ENCODE assay signal across 18 mouse cellular contexts in genomic region chr11:18988637-18989263, GRCm38 (mm10). TPM values are rescaled to one million over a fixed set of nuclear protein-coding genes. Genes with fewer than 3 reads are reported as not detected.
DNase-seq lines count a peak whose midpoint lies in the region; ATAC-seq and TF ChIP-seq lines count a peak whose summit lies in the region.
"Had no signal": no experiment of that assay in that cellular context is flagged by ENCODE, and none has a peak within 500 bp of the region (broad histone marks: within the 10 kb centered on the region; RNA-seq: fewer than 3 reads in every experiment).

No protein-coding gene starts in this region.

- no peak for TF ChIP-seq EP300 in stomach, postnatal 0 days (optimal IDR thresholded peaks at IDR 0.05)

- DNase-seq in heart, adult 18-20 months = peak; percentile 60 to 65
- DNase-seq in neural tube, embryonic 10.5 days (ENCODE audit: extremely low spot score, low spot score) = no peak
- peak; percentile 33 for DNase-seq in heart, embryonic 10.5 days (ENCODE audit: low spot score)
- no peak for DNase-seq in stomach, postnatal 0 days (ENCODE audit: low spot score)
- DNase-seq in frontal cortex, adult 2 months (ENCODE audit: extremely low spot score in 1 of 2, low spot score in 1 of 2) = no peak
- DNase-seq in kidney, postnatal 14 days = no peak
- DNase-seq: adrenal gland, postnatal 10 days; kidney, postnatal 25 days; layer of hippocampus, postnatal 36 days; liver, embryonic 13.5 days; lung, postnatal 36 days; thymus, postnatal 36 days had no signal

- H3K4me2 ChIP-seq in heart, embryonic 11.5 days = no peak overlapping the region
- H3K4me2 ChIP-seq in neural tube, embryonic 13.5 days = no peak overlapping the region
- no peak overlapping the region for H3K4me2 ChIP-seq in stomach, postnatal 0 days (replicated peaks; ENCODE audit: low read depth)
- H3K4me2 ChIP-seq: liver, embryonic 13.5 days had no signal

- no peaks in the 10 kb centered on the region for H3K27me3 ChIP-seq in heart, embryonic 11.5 days (ENCODE audit: control insufficient read depth, insufficient read depth, low read length)
- no peaks in the 10 kb centered on the region for H3K27me3 ChIP-seq in neural tube, embryonic 13.5 days
- no peaks in the 10 kb centered on the region for H3K27me3 ChIP-seq in heart, embryonic 10.5 days (ENCODE audit: insufficient read depth, poor library complexity, severe bottlenecking)
- no peaks in the 10 kb centered on the region for H3K27me3 ChIP-seq in stomach, postnatal 0 days (ENCODE audit: control insufficient read depth, insufficient read depth, low read length)
- H3K27me3 ChIP-seq: liver, embryonic 13.5 days; midbrain, embryonic 13.5 days had no signal

- TF ChIP-seq CTCF in stomach, postnatal 0 days (IDR thresholded peaks at IDR 0.05; ENCODE audit: low read depth) = no peak

- H3K4me1 ChIP-seq in heart, embryonic 11.5 days (ENCODE audit: control insufficient read depth, insufficient read depth, low read length) = peaks cover 34% of the 10 kb centered on the region
- peaks cover 68% of the 10 kb centered on the region for H3K4me1 ChIP-seq in neural tube, embryonic 13.5 days (replicated peaks)
- H3K4me1 ChIP-seq in heart, embryonic 10.5 days = peaks cover 28% of the 10 kb centered on the region; the same call in 1 of the 2 replicates
- no peaks in the 10 kb centered on the region for H3K4me1 ChIP-seq in stomach, postnatal 0 days (replicated peaks; ENCODE audit: control insufficient read depth, insufficient read depth)
- H3K4me1 ChIP-seq: liver, embryonic 13.5 days had no signal

- WGBS in heart, embryonic 11.5 days (ENCODE audit: insufficient replicate concordance) = 58% methylated on average over 4 of the region's 4 CpGs
- WGBS in neural tube, embryonic 13.5 days = 46% methylated on average over 4 of the region's 4 CpGs
- 66% methylated on average over 4 of the region's 4 CpGs for WGBS in heart, embryonic 10.5 days
- WGBS in stomach, postnatal 0 days = 34% methylated on average over 4 of the region's 4 CpGs

- no peaks in the 10 kb centered on the region for H3K9me3 ChIP-seq in heart, embryonic 11.5 days (replicated peaks; ENCODE audit: control insufficient read depth, low read length)
- H3K9me3 ChIP-seq in neural tube, embryonic 13.5 days = no peaks in the 10 kb centered on the region
- no peaks in the 10 kb centered on the region for H3K9me3 ChIP-seq in heart, embryonic 10.5 days
- no peaks in the 10 kb centered on the region for H3K9me3 ChIP-seq in stomach, postnatal 0 days (ENCODE audit: control insufficient read depth, low read length)
- H3K9me3 ChIP-seq: limb, embryonic 10.5 days; liver, embryonic 13.5 days; midbrain, embryonic 13.5 days had no signal

- H3K4me3 ChIP-seq in heart, embryonic 11.5 days (ENCODE audit: low read depth, low read length) = no peak overlapping the region
- no peak overlapping the region for H3K4me3 ChIP-seq in neural tube, embryonic 13.5 days
- no peak overlapping the region for H3K4me3 ChIP-seq in heart, embryonic 10.5 days
- no peak overlapping the region for H3K4me3 ChIP-seq in stomach, postnatal 0 days (ENCODE audit: low read depth, low read length)
- H3K4me3 ChIP-seq: erythroblast, embryonic 14.5 days; limb, embryonic 10.5 days; liver, embryonic 13.5 days; midbrain, embryonic 13.5 days had no signal

- H3K36me3 ChIP-seq in heart, embryonic 11.5 days (ENCODE audit: control insufficient read depth, insufficient read depth, low read length) = peaks cover 22% of the 10 kb centered on the region
- H3K36me3 ChIP-seq in neural tube, embryonic 13.5 days = peaks cover 66% of the 10 kb centered on the region
- H3K36me3 ChIP-seq in heart, embryonic 10.5 days = peaks cover 89% of the 10 kb centered on the region
- peaks cover 21% of the 10 kb centered on the region for H3K36me3 ChIP-seq in stomach, postnatal 0 days (ENCODE audit: control insufficient read depth, insufficient read depth, low read length)

- H3K9ac ChIP-seq in heart, embryonic 11.5 days (ENCODE audit: low read depth, low read length) = no peak overlapping the region
- H3K9ac ChIP-seq in neural tube, embryonic 13.5 days = no peak overlapping the region
- no peak overlapping the region for H3K9ac ChIP-seq in stomach, postnatal 0 days (ENCODE audit: low read length)
- H3K9ac ChIP-seq: liver, embryonic 13.5 days; midbrain, embryonic 13.5 days had no signal

- ATAC-seq in heart, embryonic 11.5 days (replicated peaks; ENCODE audit: insufficient number of reproducible peaks, low FRiP score, low TSS enrichment) = no peak
- no peak for ATAC-seq in neural tube, embryonic 13.5 days (ENCODE audit: low read depth)
- ATAC-seq in stomach, postnatal 0 days (ENCODE audit: low FRiP score, low TSS enrichment) = peak; percentile 63; the same call in 1 of the 2 replicates
- ATAC-seq: intestine, postnatal 0 days; midbrain, embryonic 13.5 days had no signal

- no peak overlapping the region for H3K27ac ChIP-seq in heart, embryonic 11.5 days (ENCODE audit: low read depth, low read length)
- H3K27ac ChIP-seq in neural tube, embryonic 13.5 days (replicated peaks) = peak overlapping the region; percentile 57
- H3K27ac ChIP-seq in heart, embryonic 10.5 days = no peak overlapping the region
- H3K27ac ChIP-seq in stomach, postnatal 0 days (replicated peaks) = no peak overlapping the region
- H3K27ac ChIP-seq: limb, embryonic 10.5 days; liver, embryonic 13.5 days had no signal

RNA-seq across cellular contexts. Expression of gene Meis1, which starts 30.0 kb away (rescaled TPM):
- 10 to 100 TPM; 25.0 to 25.2 TPM for total RNA-seq in heart, adult 18-20 months (2021)
- polyA plus RNA-seq in heart, embryonic 11.5 days (2014; fragmentation: Nextera tagmentation; extraction: Ambion mirVana) = 72.8 and 89.0 TPM in 2 replicates
- 159 and 171 TPM in 2 replicates for polyA plus RNA-seq in neural tube, embryonic 13.5 days (2015; fragmentation: Nextera tagmentation; extraction: Ambion mirVana)
- polyA plus RNA-seq in heart, embryonic 10.5 days (2016; fragmentation: Nextera tagmentation; extraction: Ambion mirVana) = 111 and 139 TPM in 2 replicates
- polyA plus RNA-seq in stomach, postnatal 0 days (2015; fragmentation: Nextera tagmentation; extraction: Ambion mirVana) = 48.5 and 50.2 TPM in 2 replicates
- 21.9 and 22.7 TPM in 2 replicates for polyA plus RNA-seq in frontal cortex, adult 2 months (2012; rRNA removed)

Comparison
In these comparisons a context has a peak if more than half of its experiments do, and no peak if none do; other contexts are left out.
1. DNase-seq: peak in heart, adult 18-20 months (2 of 2) and heart, embryonic 10.5 days (single experiment); none in neural tube, embryonic 10.5 days (single experiment), stomach, postnatal 0 days (single experiment), frontal cortex, adult 2 months (0 of 2) and kidney, postnatal 14 days (single experiment).